Mouse (Mus musculus) megakaryocyte, embryonic 14.5 days (primary cell): ENCODE measurements around the gene Jak1.

Source experiments
- FLI1 ChIP-seq: IDR thresholded peaks from 2 replicates; pipeline ENCODE4 v1.6.1; 2012; ENCODE audit warnings: low read length, inconsistent platforms, mixed read lengths
- GATA1 ChIP-seq: IDR thresholded peaks from 3 replicates; pipeline ENCODE4 v1.6.1; 2012; ENCODE audit warnings: mixed read lengths, low read length, inconsistent platforms, borderline replicate concordance

DNA sequence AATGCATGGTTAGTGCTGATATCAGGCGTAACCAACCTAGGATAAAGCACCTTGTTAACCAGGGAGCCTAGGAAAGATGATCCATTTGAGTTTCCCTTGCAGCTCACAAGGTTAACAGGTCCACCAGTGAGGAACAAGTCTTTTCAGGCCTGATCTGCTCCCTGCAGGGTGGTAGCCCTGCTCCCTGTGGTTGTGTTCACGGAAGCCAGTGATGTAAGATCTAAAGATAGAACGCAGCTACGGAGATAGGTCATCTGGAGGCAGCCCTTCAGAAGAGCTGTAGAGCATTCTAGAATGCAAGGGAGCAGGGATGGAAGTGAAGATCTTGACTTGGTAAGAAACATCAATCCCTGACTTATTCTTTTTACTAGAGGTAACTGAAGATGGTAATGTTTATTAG is 18.9 kb upstream of the Jak1 start:
- no peak for TF ChIP-seq GATA1
- TF ChIP-seq FLI1: no peak
